Mouse (Mus musculus) ZHBTc4 (cell line): ENCODE measurements around the gene Acad12.
"Not testable (repeated sequence)": the region's sequence is repeated elsewhere in the genome, so short reads cannot be mapped to it uniquely, and the experiment has no call there.

Experiments used
- DNase-seq: peaks from one replicate; pipeline ENCODE4 v3.0.0-alpha.2; 2011; ENCODE audit warnings: low read depth, low spot score

Gene Acad12

GRCm38 (mm10) chr5:121612036-121612435 is 6.7 kb downstream of the Acad12 start:
- DNase-seq = no peak

DNA sequence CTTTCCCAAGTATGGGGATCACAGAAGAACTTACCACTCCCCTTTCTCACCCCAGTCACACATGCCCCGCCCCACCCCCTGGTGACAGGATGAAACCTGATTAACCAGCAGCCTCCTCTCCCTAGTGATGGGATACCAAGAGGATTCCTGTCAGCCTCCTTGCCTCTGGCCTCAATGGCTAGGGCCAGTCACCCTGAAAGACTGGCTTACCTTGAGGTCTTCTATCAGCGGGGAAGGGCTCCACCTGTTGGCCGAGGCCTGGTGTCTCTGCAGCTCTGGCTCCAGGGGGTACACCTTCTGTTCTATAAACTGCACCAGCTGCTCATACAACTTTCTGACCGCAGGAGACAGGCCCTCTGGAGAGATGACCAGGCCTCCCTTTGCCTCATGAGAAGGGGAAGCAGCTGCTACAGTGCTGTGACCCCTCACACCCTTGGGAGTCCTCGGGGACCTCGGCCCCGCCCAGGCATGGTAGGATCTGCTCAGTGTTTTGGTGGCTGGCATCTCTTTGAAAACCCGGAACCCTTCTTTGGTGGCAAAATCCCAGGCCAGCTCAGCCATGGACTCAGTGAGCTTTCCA is 9.1 kb downstream of the Acad12 start:
- peak; percentile 38 for DNase-seq

GRCm38 (mm10) chr5:121606151-121606550 is 12.6 kb downstream of the Acad12 start:
- DNase-seq = peak; percentile 89

GRCm38 (mm10) chr5:121603815-121604214 is 14.9 kb downstream of the Acad12 start:
- DNase-seq = not testable (repeated sequence)

GRCm38 (mm10) chr5:121601547-121602299 is 17.0 kb downstream of the Acad12 start:
- DNase-seq = peak; percentile 89

DNA sequence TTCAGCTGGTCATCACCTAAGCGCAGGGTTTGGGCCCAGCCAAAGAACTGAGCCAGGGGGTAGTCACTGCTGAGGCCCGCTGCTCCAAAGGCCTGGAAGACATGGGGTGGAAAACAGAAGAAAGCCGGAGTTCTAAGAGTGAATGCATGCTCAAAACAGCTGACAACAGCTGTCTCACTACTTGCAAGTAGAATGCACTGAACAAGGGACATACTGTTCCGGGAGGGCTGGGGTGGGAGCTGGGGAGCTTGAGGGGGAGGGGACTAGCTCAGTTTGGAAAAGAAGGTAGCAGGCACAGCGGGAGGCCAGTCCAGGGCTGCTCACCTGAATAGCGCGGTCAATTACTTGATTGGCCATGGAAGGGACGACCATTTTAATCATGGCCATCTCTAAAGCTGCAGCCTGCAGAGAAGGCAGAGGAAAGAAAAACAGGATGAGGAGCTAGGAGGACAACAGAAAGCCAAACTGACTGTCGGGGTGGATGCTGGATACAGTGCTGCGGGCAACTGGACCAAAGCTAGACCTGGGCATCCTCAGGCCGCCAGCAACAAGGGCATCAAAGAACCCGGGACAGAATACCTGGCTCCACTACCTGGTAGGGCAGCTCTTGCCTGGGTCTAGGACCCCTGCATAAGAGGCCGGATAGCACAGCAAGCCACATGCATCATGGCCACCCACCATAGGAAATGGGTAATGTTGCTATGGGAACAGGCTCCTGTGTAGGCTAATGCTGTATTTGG is 19.7 kb downstream of the Acad12 start:
- DNase-seq = peak; percentile 29

DNA sequence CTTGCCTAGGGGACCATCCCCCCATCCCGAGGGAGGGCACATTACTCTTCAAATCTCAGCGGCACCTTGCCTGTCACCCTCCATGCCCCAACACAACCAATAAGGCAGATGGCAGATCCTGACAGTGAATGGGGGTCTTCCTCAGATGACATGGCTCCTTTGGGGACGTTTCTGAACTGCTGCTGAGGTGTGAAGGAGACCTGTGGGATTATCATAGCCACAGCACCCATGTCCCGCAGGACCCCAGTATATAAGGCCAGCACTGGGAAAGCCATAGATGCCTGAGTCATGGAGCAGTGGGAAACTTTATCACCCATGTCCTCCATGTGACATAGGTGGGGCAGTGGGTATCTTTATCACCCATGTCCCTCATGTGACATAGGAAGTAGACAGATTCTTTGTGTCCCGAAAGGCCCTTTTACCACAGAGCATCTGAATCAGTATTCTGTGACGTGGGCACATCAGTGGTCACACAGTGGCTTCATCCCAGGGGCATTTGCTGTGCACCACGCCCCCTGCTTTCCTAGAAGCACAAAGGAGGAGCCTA is 20.7 kb downstream of the Acad12 start:
- DNase-seq = no peak

GRCm38 (mm10) chr5:121597332-121597731 is 21.4 kb downstream of the Acad12 start:
- no peak for DNase-seq

- DNase-seq = no peak
These were observed 22.5 kb downstream of the Acad12 start for GRCm38 (mm10) chr5:121596226-121596625.

GRCm38 (mm10) chr5:121595758-121596157 is 23.0 kb downstream of the Acad12 start:
- DNase-seq = no peak

- DNase-seq = no peak
These were observed 23.9 kb downstream of the Acad12 start for GRCm38 (mm10) chr5:121594714-121595313.

- peak; percentile 96 for DNase-seq
These were observed 25.0 kb downstream of the Acad12 start, which contains the start of gene Aldh2 for GRCm38 (mm10) chr5:121593451-121594401. TSS of gene Aldh2 (minus strand) at chr5:121593824.

DNA sequence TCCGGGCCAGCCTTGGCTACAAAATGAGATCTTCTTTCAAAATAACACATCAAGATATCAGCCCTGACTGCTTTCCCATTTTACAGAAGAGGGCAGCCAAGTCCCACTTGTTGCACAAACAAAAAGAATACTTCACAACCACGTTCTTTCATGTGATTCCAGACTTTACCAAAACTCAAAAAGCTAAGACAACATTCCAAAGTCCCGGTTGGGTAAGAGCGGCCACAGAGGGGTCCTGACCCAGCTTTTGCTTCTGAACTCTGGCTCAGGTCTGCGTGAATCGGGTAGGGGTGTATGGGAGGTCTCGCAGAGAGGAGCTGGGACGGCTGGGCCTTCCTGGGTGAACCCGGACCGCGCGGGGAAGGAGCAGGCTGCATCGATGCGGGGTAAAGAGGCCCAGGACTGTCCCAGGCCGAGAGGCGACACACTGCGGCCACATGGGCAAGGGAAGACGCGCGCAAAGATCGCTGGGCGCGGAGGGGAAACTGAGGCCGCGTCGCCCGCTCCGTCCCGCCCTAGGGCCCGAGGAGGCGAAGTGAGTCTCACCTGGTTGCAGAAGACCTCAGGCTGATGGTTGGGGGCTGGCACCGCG is 25.8 kb downstream of the Acad12 start:
- DNase-seq = peak; percentile 23

DNA sequence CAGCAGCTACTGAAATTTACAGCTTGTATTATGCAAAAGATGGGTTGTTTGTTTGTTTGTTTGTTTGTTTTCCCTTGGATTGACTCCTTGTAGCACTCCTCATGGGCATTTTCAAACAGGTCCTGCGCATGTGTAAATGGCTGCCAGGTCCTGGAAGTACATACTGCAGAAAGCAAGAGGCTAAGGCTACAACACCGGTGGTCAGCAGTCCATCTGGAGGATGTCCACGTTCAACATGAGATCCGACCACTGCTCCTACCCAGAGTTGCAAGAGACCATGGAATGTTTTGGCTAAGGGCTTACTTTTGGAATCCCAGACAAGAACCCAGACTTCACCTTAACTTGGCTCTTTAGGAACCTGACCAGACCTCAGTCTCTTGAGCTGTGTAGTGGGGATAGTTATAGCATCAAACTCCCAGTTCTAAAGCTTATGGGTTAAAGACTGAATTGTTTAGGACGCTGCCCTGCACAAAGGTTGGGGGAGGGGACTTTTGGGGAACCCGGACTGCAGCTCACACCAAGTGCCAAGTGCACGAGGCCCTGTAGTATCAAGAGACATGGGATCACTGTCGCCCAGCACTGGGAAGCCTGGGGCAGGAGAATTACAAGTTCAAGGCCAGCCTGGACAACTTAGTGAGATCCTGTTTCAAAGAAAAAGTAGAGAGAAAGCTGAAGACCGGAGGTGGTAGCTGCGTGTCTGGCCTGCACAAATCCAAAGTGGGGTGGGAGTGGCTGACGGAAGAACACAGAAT is 26.5 kb downstream of the Acad12 start:
- DNase-seq = peak; percentile 18

DNA sequence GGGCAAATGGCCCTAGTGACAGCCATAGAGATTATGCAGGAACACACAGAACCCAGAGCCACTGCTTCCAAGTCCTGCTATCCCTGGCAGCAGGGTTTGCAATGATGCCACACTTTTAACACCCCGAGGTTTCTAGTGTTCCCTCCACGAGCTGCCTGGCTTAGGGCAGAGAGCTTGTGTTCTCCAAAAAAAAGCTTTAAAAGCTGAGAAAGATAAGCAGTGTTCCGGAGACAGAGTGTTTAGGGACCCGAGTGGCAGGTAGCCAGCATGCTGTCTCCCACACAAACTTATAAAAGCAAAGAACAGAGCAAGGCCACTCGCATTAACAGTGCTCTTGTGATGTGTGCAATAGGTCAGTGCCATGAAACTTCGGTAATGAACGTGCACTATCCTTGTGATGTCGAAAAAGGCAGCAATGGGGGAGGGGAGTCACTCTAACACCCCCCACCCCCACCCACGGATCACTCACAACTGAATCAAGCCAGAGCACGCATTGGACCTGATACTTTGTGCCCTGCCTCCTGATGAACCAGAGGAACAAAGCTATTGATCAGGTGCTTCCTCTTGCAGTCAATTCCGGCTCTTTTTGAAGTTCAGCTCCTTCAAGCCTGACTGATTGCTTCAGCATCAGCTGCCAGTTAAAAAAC is 27.2 kb downstream of the Acad12 start:
- DNase-seq = no peak

- DNase-seq = no peak
These were observed 28.8 kb downstream of the Acad12 start for GRCm38 (mm10) chr5:121589928-121590327.

GRCm38 (mm10) chr5:121586400-121587039 is 32.2 kb downstream of the Acad12 start:
- DNase-seq = peak; percentile 34

DNA sequence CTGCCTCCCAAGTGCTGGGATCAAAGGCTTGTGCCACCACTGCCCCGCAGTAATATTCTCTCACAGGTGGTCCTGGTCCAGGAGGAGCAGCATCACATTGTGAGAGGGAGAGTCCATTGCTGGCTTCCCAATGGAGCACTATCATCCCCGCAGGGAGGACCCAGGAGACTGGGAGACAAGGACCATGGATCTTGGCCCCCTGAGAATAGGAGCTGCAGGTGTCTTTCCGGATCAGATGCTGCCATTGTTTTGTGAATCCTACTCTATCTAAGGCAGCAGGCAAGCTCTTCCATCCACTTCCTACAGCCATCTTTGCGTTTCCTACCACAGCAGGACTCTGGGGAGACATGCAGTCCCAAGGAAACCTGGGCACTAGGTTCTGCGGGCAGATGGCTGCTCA is 33.0 kb downstream of the Acad12 start:
- DNase-seq = no peak

DNA sequence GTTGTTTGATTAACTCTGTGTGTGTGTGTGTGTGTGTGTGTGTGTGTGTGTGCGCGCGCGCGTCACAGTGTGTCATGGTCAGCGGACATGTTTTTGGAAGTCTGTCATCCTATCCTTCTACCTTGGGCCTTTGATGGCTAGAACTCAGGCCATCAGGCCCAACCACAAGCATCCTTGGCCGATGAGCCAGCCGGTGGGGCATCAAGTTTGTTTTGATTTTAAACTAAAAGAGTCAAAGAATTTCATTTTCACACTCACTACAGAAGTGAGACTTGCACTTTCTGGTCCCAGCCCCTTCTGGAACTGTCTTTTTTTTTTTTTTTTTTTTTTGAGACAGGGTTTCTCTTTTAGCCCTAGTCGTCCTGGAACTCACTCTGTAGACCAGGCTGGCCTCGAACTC is 33.7 kb downstream of the Acad12 start:
- DNase-seq = no peak
